32 mouse cellular contexts compared by ENCODE assay signal in genomic region chr1:32568901-32569300, GRCm38 (mm10). TPM values are rescaled to one million over a fixed set of nuclear protein-coding genes. Genes with fewer than 3 reads are reported as not detected.
DNase-seq lines count a peak whose midpoint lies in the region; ATAC-seq and TF ChIP-seq lines count a peak whose summit lies in the region.
"Had no signal": no experiment of that assay in that cellular context is flagged by ENCODE, and none has a peak within 500 bp of the region (broad histone marks: within the 10 kb centered on the region; RNA-seq: fewer than 3 reads in every experiment).

No protein-coding gene starts in this region.

- no peak overlapping the region for H3K27ac ChIP-seq in forebrain, embryonic 14.5 days (ENCODE audit: low read depth, low read length)
- no peak overlapping the region for H3K27ac ChIP-seq in forebrain, postnatal 0 days (ENCODE audit: low read depth, low read length)
- H3K27ac ChIP-seq in midbrain, embryonic 11.5 days (ENCODE audit: low read depth, low read length), result no peak overlapping the region
- no peak overlapping the region for H3K27ac ChIP-seq in midbrain, embryonic 15.5 days
- H3K27ac ChIP-seq: embryonic facial prominence, embryonic 10.5 days; embryonic facial prominence, embryonic 13.5 days; gastrocnemius, adult 2 months; heart, adult 2 months; heart, embryonic 10.5 days; heart, embryonic 13.5 days; hindbrain, embryonic 14.5 days; hindbrain, postnatal 0 days had no signal

- peak; percentile 10 to 31 for DNase-seq in cerebellum, postnatal 10 days
- DNase-seq in cerebellum, adult 9-11 months, result no peak
- DNase-seq in forebrain, embryonic 14.5 days (ENCODE audit: low spot score), result peak; percentile 14
- DNase-seq in forebrain, postnatal 0 days, result no peak
- peak; percentile 60 for DNase-seq in midbrain, embryonic 11.5 days (ENCODE audit: low spot score, missing footprints)
- no peak for DNase-seq in gastrocnemius, postnatal 14 days
- DNase-seq: adrenal gland, adult 8-10 months; adrenal gland, postnatal 25 days; cerebellum, adult 11 months; cerebellum, adult 8-10 months; cerebellum, postnatal 36 days; embryo, embryonic 11 days; gastrocnemius, adult 2 months; gastrocnemius, postnatal 25 days; heart, adult 2 months; heart, postnatal 14 days; heart, postnatal 4 days; kidney, adult 18-20 months had no signal

- H3K9me3 ChIP-seq in forebrain, embryonic 14.5 days (replicated peaks; ENCODE audit: control insufficient read depth, low read length), result no peaks in the 10 kb centered on the region
- no peaks in the 10 kb centered on the region for H3K9me3 ChIP-seq in forebrain, postnatal 0 days (ENCODE audit: low read length)
- H3K9me3 ChIP-seq in midbrain, embryonic 11.5 days (ENCODE audit: control insufficient read depth, low read length), result no peaks in the 10 kb centered on the region
- no peaks in the 10 kb centered on the region for H3K9me3 ChIP-seq in midbrain, embryonic 15.5 days
- H3K9me3 ChIP-seq: embryonic facial prominence, embryonic 10.5 days; embryonic facial prominence, embryonic 13.5 days; heart, embryonic 10.5 days; heart, embryonic 13.5 days had no signal

- H3K36me3 ChIP-seq in forebrain, embryonic 14.5 days (ENCODE audit: control insufficient read depth, insufficient read depth, low read length), result no peaks in the 10 kb centered on the region
- no peaks in the 10 kb centered on the region for H3K36me3 ChIP-seq in forebrain, postnatal 0 days (ENCODE audit: insufficient read depth)
- H3K36me3 ChIP-seq in midbrain, embryonic 11.5 days (ENCODE audit: control insufficient read depth, insufficient read depth, low read length), result no peaks in the 10 kb centered on the region
- H3K36me3 ChIP-seq in midbrain, embryonic 15.5 days (replicated peaks), result no peaks in the 10 kb centered on the region
- H3K36me3 ChIP-seq: embryonic facial prominence, embryonic 10.5 days; embryonic facial prominence, embryonic 13.5 days; heart, embryonic 10.5 days; heart, embryonic 13.5 days had no signal

- no peak for ATAC-seq in forebrain, embryonic 14.5 days
- ATAC-seq in forebrain, postnatal 0 days, result no peak
- no peak for ATAC-seq in midbrain, embryonic 11.5 days (ENCODE audit: low FRiP score)
- ATAC-seq in midbrain, embryonic 15.5 days (replicated peaks), result no peak
- ATAC-seq: activated CD4-positive, CD25-positive, alpha-beta regulatory T cell, adult 4 months; hindbrain, postnatal 0 days; inflammation-experienced regulatory T-cells, adult 6 months; intestine, embryonic 16.5 days had no signal

- no peak overlapping the region for H3K4me3 ChIP-seq in forebrain, embryonic 14.5 days (ENCODE audit: low read depth, low read length)
- H3K4me3 ChIP-seq in forebrain, postnatal 0 days (ENCODE audit: low read depth, low read length), result no peak overlapping the region
- no peak overlapping the region for H3K4me3 ChIP-seq in midbrain, embryonic 11.5 days (ENCODE audit: low read depth, low read length)
- H3K4me3 ChIP-seq in midbrain, embryonic 15.5 days, result no peak overlapping the region
- H3K4me3 ChIP-seq: embryonic facial prominence, embryonic 10.5 days; embryonic facial prominence, embryonic 13.5 days; erythroblast, embryonic 14.5 days; gastrocnemius, adult 2 months; heart, adult 2 months; heart, embryonic 10.5 days; heart, embryonic 13.5 days had no signal

- no peaks in the 10 kb centered on the region for H3K4me1 ChIP-seq in forebrain, embryonic 14.5 days (ENCODE audit: control insufficient read depth, insufficient read depth, low read length)
- H3K4me1 ChIP-seq in forebrain, postnatal 0 days (ENCODE audit: insufficient read depth), result no peaks in the 10 kb centered on the region
- H3K4me1 ChIP-seq in midbrain, embryonic 11.5 days (ENCODE audit: control insufficient read depth, insufficient read depth, low read length), result no peaks in the 10 kb centered on the region
- H3K4me1 ChIP-seq in midbrain, embryonic 15.5 days, result no peaks in the 10 kb centered on the region
- H3K4me1 ChIP-seq: embryonic facial prominence, embryonic 10.5 days; embryonic facial prominence, embryonic 13.5 days; heart, embryonic 10.5 days; heart, embryonic 13.5 days had no signal

- no peak for TF ChIP-seq CTCF in forebrain, postnatal 0 days (IDR thresholded peaks at IDR 0.05; ENCODE audit: low read depth)

- H3K27me3 ChIP-seq in forebrain, embryonic 14.5 days (replicated peaks; ENCODE audit: control insufficient read depth, insufficient read depth, low read length), result no peaks in the 10 kb centered on the region
- H3K27me3 ChIP-seq in forebrain, postnatal 0 days (ENCODE audit: insufficient read depth, low read length), result no peaks in the 10 kb centered on the region
- no peaks in the 10 kb centered on the region for H3K27me3 ChIP-seq in midbrain, embryonic 11.5 days (ENCODE audit: control insufficient read depth, insufficient read depth, low read length)
- H3K27me3 ChIP-seq in midbrain, embryonic 15.5 days (replicated peaks), result no peaks in the 10 kb centered on the region
- H3K27me3 ChIP-seq: embryonic facial prominence, embryonic 13.5 days; heart, embryonic 13.5 days had no signal

- intact Hi-C loops in gastrocnemius, postnatal 14 days (cut with DNase I; ENCODE audit: low total_unique reads), result no loop called here

- WGBS in forebrain, embryonic 14.5 days, result 66% methylated on average over 2 of the region's 2 CpGs
- 57% methylated on average over 2 of the region's 2 CpGs for WGBS in forebrain, postnatal 0 days
- WGBS in midbrain, embryonic 11.5 days, result 94% methylated on average over 2 of the region's 2 CpGs
- WGBS in midbrain, embryonic 15.5 days, result 91% methylated on average over 2 of the region's 2 CpGs

- H3K4me2 ChIP-seq in forebrain, embryonic 14.5 days (ENCODE audit: low read length), result no peak overlapping the region
- H3K4me2 ChIP-seq in forebrain, postnatal 0 days (ENCODE audit: low read depth), result no peak overlapping the region
- no peak overlapping the region for H3K4me2 ChIP-seq in midbrain, embryonic 11.5 days
- no peak overlapping the region for H3K4me2 ChIP-seq in midbrain, embryonic 15.5 days
- H3K4me2 ChIP-seq: embryonic facial prominence, embryonic 13.5 days; heart, embryonic 13.5 days; hindbrain, embryonic 14.5 days had no signal

- no peak overlapping the region for H3K9ac ChIP-seq in forebrain, embryonic 14.5 days (ENCODE audit: low read length)
- no peak overlapping the region for H3K9ac ChIP-seq in forebrain, postnatal 0 days
- no peak overlapping the region for H3K9ac ChIP-seq in midbrain, embryonic 11.5 days (ENCODE audit: low read length)
- no peak overlapping the region for H3K9ac ChIP-seq in midbrain, embryonic 15.5 days
- H3K9ac ChIP-seq: embryonic facial prominence, embryonic 13.5 days; heart, embryonic 13.5 days; hindbrain, embryonic 14.5 days had no signal

RNA-seq across cellular contexts. Expression of gene Gm5415, which starts 21.8 kb away (rescaled TPM):
- polyA plus RNA-seq in forebrain, embryonic 14.5 days (2014; fragmentation: Nextera tagmentation; extraction: Ambion mirVana), result 0.23 and 0.47 TPM in 2 replicates
- not detected in 2 replicates for total RNA-seq in forebrain, postnatal 0 days (2014; rRNA removed)
- 0.04 and 0.21 TPM in 2 replicates for polyA plus RNA-seq in forebrain, postnatal 0 days (2015; fragmentation: Nextera tagmentation; extraction: Ambion mirVana)
- 0.04 and 0.10 TPM in 2 replicates for polyA plus RNA-seq in midbrain, embryonic 11.5 days (2014; fragmentation: Nextera tagmentation; extraction: Ambion mirVana)
- 0.77 and 0.86 TPM in 2 replicates for polyA plus RNA-seq in midbrain, embryonic 15.5 days (2015; fragmentation: Nextera tagmentation; extraction: Ambion mirVana)
- total RNA-seq in gastrocnemius, postnatal 14 days (2021), result not detected
- total RNA-seq: adrenal gland, adult 8-10 months; adrenal gland, postnatal 25 days; ES-E14; gastrocnemius, adult 2 months; gastrocnemius, postnatal 25 days; granulocyte monocyte progenitor cell, adult 5-6 weeks; heart, adult 2 months; heart, postnatal 14 days; heart, postnatal 4 days had no signal
- polyA plus RNA-seq: activated CD4-positive, CD25-positive, alpha-beta regulatory T cell, adult 4 months; cortical plate, adult 2 months; erythroblast, embryonic 14.5 days; heart, adult 2 months; inflammation-experienced regulatory T-cells, adult 6 months had no signal

Comparison
In these comparisons a context has a peak if more than half of its experiments do, and no peak if none do; other contexts are left out.
1. DNase-seq: peak in cerebellum, postnatal 10 days (2 of 2), forebrain, embryonic 14.5 days (single experiment) and midbrain, embryonic 11.5 days (single experiment); none in cerebellum, adult 9-11 months (single experiment), forebrain, postnatal 0 days (single experiment) and gastrocnemius, postnatal 14 days (single experiment).